Mouse (Mus musculus) cerebellum, adult 9-10 months (tissue): ENCODE measurements at regions not wholly inside any gene's neighbourhood (a gene's known extent, or its start where the extent isn't known, plus 50 kb on each side); places are given as distances from the start of the nearest gene placed in this dataset.

Source experiments
- DNase-seq: peaks from one replicate; pipeline ENCODE4 v3.0.0; 2022

DNA sequence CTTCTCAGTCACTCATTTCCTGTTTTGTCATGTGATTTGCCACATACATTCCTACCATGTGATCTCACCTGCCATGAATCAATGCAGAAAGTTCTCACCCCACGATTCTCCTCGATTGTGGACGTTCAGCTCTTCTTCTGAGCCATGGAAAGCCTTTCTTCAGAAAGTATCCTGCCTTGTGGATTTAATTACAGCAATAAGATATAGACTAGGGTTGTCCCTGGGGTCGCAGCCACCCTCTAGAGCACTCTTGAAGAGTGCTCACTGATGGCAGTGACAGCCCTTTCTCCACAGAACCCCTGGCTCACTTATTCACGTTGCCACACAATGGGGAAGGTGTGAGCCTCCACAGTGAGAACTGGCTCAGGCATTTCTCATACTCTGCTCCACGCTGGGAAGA, 345.1 kb downstream of the Wdr11 start:
- DNase-seq: no peak

DNA sequence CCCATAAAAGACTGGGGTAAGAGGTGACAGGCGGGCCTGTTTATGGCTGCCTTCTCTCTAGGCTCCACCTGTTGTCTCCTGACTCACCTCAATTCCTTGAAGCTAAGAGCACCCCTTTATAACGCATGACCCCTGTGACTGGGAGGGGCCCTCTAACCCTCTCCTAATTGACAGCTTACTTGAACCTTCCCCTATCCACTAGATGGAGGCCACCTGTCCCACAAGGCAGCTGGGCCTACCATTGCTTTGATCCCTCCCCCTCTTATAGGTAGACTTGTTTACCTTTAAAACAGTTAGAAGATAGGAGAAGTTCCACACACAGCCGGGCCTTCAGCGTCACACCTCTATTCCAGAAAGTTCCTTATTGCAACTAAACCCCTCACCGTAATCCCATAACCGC, 346.1 kb downstream of the Wdr11 start:
- DNase-seq: no peak

DNA sequence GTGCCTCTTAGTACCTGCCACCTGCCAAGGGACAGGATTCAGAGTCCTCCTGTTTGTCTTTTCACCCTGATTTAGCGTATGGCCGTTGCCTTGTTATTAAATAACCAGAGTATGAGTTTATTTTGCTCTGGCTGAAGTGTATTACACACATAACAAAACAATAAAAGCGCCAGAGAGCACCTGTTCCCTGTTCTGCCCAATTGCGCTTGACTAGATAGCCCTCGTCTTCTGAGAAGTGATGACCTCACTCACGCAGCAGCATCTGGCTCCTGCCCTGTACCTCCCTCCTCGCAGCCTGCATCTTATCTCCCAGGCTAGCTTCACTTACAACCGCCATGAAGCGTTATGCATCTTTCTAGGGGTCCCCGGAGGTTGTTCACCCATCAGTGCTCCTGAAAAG, 346.5 kb downstream of the Wdr11 start:
- DNase-seq: no peak

DNA sequence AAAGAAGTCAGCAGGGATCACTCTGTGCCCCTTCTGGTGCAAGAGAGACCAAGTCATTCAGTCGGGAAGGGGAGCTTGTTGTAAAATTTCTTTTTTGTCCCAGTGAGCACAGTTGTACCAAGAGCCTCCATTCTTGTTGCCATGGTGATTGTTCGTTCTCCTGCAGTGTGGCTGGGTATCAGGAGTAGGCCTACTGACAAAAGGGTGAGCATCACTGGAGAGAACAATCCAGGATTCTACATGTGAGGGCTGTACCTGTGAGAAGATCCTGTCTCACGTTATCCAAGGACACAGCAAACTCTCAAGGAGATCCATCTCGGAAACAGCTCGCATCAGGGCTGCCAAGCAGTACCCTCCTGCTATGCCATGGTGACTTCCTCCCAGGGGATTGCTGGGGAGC, 347.6 kb downstream of the Wdr11 start:
- no peak for DNase-seq

DNA sequence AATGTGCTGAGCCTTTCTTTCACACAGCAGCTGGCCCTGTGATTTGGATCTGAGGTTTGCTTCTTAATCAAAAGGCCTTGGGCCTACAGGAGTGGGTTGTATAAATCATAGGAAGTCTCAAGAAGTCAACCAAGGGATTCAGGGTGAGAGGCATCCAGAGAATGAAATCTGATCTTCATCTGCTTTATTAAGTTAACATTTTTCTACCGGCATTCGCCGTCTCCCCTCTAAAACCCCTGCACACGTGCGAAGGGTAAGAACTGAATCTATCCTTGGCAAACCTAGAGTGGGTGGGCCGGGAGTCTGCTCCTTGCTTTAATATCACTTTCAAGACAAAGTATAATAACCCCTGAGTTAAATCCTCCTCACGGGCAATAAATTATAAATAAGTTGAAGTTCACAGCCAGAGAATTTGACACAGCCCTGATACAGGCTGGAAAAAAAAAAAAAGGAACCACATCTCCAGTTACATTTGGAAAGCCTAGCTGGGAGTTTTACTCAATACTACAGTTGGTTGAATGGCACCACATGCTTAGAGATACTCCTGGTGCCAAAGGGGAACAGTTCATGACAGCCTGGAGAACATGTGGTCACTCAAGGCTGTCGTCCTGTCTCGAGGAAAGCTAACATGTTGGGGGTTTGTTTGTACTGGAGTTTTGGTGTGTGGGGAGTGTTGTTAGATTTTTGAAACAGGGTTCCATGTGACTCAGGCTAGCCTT, 349.8 kb downstream of the Wdr11 start:
- no peak for DNase-seq

DNA sequence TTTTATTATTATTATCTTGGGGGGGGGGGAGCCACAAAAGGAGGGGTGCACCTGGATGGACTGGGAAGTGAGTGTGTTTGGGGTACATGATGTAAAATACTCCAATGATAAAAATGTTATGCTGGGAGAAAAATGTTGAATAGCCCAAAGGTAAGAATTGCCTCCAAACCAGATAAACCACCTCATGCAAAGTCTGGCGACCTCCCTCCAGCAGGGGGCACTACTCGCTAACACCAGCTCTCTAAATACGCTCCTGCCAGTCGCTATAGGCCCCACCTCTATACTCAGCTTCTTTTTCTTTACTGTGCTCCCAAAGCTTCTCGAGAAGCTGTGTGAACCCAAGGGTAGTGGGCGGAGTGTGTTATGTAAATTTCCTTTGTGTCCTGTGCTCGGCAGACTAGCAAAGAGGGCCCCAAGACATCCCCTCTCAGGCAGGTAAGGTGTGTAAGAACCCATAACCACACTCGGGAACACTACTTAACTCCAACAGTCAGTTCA, 357.0 kb downstream of the Wdr11 start:
- DNase-seq: no peak

DNA sequence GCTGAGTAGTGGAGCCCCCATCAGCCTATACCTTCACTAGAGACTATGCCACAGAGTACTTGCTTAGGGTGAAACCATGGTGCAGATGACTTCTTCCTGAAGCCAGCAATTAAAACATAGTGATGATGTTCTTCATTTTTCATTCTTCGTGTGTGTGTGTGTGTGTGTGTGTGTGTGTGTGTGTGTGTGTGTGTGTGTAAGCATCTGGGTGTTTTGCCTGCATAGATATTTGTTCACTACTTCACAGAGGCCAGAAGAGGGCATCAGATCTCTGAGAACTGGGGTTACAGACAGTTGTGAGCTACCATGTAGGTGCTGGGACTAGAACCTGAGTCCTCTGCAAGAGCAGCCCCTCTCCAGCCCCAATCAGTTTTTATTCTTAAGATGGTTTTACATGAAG, 358.8 kb downstream of the Wdr11 start:
- no peak for DNase-seq

DNA sequence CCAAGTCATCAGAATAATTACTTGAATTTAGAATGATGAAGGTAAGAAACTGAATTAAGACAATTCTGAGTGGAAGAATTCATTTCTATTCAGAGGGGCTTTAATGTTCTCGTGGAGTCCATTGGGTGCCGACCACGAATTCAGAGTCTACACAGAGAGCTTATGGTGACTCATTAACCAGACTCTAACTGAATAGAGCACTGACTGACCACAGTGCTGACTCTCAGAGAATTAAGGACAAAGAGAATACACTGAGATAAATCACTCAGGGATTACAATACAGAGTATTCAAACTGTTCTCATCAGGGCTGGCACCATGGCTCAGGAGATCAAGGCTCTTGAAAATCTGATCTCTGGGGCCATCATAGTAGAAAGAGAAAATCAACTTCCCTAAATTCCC, 366.7 kb downstream of the Wdr11 start:
- no peak for DNase-seq

DNA sequence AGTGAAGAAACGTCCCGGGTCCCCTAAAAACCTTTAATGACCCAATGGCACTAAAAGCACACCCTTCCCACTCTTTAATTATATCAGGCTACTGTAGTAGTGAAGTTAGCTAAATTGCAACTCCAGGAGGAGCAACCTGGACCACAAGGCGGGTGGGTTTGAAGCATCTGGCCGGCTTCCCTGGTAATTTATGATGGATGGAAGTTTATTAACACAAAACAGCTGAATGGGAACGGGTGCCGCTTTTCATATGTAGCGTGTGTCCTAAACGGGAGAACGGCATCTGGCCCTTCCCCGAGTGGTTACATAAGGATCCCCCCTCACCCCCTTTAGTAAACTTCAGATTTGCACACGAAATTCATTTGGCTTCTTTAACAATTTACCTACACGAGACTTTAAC, 370.9 kb downstream of the Wdr11 start:
- no peak for DNase-seq

DNA sequence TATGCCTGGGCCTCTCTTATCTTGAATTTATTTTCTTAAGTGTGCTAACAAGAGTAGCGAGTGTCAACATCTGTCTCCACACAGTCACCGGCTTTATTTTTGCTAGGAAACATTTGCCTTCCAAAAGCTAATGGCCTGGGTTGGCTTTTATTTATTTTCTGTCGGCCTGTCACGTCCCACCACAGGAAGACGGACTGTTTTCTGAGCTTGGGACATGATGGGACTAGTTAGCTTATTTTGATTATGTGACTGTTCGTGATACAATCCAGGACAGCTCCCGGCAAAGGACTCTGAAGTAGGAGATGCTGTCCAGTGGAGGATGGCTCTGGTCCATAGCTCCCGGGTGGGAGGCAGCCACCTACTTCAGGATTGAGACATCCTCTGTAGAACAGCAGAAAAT, 372.5 kb downstream of the Wdr11 start:
- no peak for DNase-seq

DNA sequence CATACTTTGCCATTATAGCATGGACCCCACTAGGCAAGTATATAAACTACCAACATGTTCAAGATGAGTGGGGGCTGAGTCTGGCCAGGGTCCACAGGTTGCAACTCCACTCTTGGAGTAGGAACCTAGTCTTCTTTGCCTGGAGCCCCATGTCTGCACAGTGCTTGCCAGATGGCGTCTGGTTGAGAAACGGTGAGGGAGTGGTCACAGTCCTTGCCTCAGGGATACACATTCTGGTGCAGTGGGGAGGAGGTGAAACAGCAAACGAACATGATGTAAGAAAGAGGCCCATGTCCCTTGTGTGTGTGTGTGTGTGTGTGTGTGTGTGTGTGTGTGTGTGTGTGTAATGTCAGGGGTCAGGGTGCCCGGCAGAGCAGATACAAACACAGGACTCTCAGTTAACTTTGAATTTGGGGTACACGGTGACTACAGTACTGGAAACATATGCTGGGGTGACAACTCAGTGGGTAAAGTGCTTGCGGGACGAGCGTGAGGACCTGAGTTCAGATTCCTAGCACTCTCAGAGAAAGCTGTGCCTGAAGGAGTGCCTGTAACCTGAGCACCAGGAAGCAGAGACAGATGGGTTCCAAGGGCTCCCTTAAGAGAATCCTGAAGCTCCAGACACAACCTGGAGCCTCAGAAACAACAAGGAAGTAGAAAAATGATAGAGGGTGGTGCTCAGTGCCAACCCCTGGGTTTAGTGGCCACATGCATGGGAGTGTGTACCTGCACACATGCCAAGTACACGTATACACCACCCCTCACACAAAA, 373.8 kb downstream of the Wdr11 start:
- DNase-seq: no peak

DNA sequence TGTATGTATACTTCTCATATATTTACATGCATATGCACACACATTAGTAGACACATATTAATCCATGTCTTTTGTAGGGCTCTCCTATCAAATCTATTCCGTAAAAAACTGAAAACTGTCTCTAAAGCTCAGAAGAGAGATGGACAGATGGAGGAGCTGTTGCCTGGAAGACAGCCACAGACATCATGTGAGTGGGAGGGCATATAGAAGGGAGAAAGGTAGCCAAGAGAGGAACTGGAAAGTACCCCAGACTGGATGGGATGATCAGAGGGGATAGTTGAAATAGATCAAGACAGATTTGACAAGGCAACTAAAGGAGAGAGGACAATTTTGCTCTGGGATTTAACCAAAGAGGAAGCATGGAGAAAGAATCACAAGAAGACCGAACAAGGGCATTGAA, 375.1 kb downstream of the Wdr11 start:
- DNase-seq: no peak

DNA sequence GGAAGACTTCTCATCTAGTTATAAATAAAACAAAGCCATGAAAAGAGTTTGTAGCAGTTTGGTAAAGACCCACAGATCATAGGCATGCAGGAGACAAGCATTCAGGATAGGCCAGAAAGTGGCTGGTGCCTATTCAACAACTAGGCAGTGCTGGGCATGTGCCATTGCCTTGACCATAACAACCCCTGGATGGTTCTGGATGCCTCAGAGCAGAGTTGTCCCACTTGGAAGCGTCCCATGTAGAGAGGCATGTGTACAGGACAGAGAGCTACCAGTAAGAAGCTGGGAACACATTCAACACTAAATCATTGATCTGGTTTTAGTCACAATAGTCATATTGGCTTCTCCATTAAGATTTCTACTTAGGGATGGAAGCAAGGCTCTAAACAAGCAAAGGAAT, 378.5 kb downstream of the Wdr11 start:
- no peak for DNase-seq

DNA sequence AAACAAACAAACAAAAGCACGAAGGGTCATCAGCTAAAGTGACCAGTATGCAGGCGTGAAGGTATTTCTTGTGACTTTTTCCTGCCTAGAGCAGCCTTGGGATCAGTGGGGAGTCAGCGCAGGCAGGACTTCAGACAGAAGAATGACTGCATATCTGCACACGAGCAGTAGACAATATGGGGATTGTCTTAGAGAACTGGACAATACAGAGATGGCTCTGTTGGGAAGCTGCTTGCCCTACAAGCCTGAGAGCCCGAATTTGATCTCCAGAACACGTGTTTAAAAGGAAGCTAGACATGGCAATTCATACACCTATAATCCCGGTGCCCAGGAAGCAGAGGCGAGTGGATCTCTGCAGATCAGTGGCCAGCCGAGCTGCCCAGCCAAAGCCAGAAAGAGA, 382.5 kb downstream of the Wdr11 start:
- DNase-seq: no peak

DNA sequence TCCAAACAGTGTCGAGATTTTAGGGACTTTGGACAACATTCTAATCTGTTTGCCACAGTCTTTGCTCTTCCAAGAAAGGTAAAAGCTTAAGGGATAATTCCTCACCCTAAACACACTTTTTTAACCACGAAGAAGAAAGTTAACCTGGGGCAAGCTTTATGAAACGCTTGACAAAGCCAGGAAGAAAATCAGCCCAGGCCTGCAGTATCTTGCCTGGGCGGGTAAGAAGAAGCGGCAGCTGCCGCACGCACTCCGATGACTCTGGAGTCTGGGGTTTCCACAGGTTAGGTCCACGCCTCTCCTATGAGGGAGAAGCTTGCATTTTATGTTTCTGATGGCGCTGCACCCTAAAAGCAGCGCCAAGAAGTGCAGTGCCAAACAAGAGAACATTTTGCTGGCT, 383.2 kb downstream of the Wdr11 start:
- DNase-seq: no peak

DNA sequence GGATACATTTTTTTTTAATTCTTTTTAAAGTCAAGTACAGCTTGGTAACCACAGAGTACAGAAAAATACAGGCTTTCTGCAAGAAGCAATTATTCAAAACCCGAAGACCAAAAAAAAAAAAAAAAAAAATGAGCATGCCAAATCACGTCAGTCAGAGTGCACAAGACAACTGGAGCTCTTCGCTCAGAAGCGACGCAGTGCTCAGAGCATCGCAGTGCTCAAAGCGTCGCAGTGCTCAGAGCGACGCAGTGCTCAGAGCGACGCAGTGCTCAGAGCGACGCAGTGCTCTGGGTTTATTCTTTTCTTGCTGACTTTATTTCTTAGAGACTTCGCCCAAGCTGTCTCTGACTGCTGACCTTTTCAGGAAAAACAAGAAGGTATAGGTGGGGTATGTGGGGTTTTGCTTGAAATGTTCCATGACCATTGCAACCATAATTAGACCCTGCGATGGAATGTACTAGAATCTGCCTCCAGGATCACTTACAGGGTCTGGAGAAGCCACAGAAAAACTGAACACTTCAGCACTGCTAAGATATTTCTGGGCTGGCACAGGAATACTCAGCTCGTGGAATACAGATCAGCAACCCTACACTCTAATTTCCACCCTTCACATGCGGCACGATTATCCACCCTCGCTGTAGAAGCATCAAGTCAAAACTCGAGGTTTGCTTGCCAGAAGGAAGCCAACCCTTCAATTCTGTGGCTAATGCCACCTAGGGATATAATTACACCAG, 384.3 kb downstream of the Wdr11 start:
- no peak for DNase-seq

DNA sequence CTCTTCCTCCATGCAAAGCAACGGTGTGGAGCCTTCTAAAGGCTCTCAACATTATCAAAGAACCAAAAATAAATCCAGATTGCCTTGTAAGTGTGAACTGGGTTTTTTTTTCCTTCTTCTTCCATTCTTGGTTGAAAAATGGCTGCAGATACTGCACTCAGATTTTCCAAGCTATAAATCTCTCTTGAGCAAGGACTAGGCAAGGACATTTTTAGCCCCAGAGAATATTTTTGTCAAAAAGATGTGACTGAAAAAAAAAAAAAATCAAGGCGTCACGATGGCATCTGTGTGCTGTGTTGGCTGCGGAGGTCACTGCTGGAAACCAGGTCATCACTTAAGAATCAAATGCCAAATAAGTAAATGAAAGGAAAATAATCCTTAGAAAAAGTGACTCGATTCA, 386.9 kb downstream of the Wdr11 start:
- DNase-seq: no peak

DNA sequence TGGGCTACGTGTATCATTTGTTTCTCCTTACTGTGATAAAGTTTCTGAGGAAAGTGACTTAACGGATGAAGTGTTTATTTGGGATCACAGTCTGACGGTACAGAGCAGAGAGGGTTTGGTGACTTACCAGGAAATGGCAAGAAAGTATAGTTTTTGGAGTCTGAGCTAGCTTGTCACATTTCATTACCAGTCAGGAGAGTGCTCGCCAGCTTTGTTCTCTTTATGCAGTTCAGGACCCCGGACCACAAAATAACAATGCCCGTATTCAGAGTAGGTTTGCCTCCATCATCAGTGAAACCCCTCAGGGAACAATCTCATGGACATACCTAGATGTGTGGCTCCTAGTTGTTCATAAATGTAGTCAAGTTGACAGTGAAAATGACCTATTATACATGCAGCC, 387.7 kb downstream of the Wdr11 start:
- no peak for DNase-seq

DNA sequence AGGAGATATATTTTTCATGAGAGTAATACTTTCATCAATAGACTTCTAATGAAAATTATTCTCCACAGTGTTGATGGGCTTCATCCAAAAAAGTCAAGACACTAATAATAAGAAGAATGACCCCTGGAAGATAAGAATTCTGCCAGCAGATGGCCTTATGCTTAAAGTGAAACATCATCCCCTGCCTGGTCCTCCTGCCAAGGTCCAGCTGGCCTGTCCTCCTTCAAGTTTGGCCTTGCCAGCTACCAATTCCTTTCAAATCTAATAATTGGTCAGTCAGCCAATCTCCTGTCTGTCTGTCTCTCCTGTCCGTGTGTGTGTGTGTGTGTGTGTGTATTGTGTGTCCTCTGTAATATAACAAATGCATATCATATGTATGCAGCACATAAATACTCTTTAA, 388.8 kb downstream of the Wdr11 start:
- no peak for DNase-seq

DNA sequence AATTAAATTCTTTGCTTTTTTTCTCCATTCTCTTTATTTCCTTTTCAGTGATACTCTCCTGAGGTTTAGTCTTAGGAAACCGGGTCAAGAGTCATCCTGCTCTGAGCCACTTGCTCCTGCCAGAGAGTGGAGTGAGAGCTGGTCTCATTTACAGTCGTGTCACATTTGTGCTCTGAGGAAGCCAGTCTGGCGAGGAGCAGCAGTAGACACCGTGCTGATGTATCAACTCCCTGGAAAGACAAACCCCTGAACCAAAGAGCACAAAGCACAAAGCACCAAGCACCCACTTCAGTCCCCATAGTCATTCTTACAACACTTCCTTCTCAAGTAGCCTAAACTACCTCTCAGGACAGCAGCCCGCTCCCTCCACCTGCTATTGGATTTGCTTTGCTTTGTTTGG, 390.7 kb downstream of the Wdr11 start:
- DNase-seq: no peak

DNA sequence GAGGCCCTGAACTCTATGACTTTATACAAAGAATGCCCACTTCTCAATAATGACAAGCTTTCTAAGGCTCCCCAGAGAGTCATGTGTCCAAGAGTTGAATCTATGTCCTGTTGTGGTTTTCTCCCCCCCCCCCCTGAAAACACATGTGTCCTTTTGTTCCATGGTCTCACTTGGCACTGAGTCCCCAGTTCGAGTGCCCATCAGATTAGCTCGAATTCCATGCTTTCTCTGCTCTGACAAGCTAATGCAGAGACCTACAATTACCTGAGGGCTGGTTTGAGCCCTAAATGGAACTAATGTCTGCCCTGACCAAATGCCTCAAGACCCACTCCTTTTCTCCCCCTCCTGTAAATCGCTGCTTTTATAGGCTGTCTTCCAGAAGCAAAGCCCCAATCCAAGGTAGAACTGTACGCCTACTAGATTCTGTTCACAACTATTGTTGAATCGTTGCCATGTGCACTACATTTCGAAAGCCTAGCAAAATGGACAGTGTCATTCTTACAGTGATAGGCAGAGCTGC, 392.0 kb downstream of the Wdr11 start:
- DNase-seq: no peak

DNA sequence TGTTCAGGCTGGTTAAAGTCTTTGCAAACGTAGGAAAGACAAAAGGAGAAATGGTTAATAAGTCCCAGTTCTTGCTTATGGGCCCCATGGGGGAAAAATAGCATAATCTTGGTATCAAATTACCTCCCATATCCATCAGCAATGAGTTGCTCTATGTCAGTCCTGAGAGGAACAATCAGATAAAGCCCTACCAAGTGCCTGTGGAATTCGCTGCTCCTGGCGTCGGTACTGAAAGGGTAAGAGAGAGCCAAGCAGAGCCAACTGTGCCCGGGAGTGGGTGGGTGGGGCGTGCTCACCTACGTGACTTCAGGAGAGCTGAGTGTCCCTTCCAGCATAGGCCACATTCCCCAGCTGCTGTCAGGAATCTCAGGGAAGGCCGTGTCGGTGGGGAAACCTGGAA, 392.7 kb downstream of the Wdr11 start:
- no peak for DNase-seq

DNA sequence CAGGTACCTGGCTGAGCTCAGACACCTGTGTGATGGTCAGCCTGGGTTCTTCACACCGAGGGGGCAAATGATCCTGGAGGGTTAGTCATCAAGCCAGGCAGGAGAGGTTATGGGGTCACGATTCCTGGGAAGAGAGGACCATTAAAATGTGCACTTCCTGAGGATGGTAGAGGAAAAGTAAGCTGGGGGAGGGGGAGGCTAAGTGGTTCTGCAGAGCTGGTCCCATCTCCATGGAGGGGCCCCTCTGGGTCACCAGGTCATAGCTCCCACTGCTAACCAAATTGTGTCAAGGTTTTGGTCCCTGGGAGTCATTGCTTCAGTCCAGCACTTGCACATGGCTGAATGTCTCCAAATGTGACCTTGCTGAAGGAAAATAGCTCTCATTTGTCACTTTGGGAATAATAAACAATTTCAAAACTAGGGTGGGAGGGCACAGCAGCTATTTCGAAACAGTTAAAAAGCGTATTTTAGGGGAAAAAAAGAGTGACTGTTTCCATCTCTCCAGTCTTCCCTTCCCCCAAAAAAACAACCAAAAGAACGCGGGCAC, 395.5 kb downstream of the Wdr11 start:
- DNase-seq: no peak
